40 mouse cellular contexts compared by ENCODE assay signal in genomic region chr11:99454759-99455158, GRCm38 (mm10). TPM values are rescaled to one million over a fixed set of nuclear protein-coding genes. Genes with fewer than 3 reads are reported as not detected.
DNase-seq lines count a peak whose midpoint lies in the region; ATAC-seq and TF ChIP-seq lines count a peak whose summit lies in the region.
"Had no signal": no experiment of that assay in that cellular context is flagged by ENCODE, and none has a peak within 500 bp of the region (broad histone marks: within the 10 kb centered on the region; RNA-seq: fewer than 3 reads in every experiment).

No protein-coding gene starts in this region.

- DNase-seq in kidney, adult 18-20 months = peak; percentile 52
- peak; percentile 72 for DNase-seq in kidney, adult 2 months
- DNase-seq in kidney, postnatal 10 days = peak; percentile 27
- DNase-seq in adrenal gland, adult 18-20 months (ENCODE audit: low spot score in 2 of 2) = no peak
- no peak for DNase-seq in hindbrain, postnatal 0 days (ENCODE audit: low spot score)
- DNase-seq: adrenal gland, adult 2 months; adrenal gland, postnatal 36 days; cerebellum, adult 18-20 months; cerebellum, postnatal 14 days; forebrain, postnatal 0 days; gastrocnemius, postnatal 10 days; heart, postnatal 14 days; thymus, adult 18-20 months; thymus, postnatal 25 days had no signal

- WGBS in kidney, embryonic 14.5 days = 69% methylated on average over 10 of the region's 10 CpGs
- WGBS in kidney, adult 2 months = 36% methylated on average over 10 of the region's 10 CpGs
- 34% methylated on average over 10 of the region's 10 CpGs for WGBS in small intestine, adult 2 months
- 54% methylated on average over 10 of the region's 10 CpGs for WGBS in hindbrain, postnatal 0 days
- WGBS in forebrain, embryonic 15.5 days = 63% methylated on average over 10 of the region's 10 CpGs

- TF ChIP-seq POLR2A in kidney, adult 2 months (IDR thresholded peaks at IDR 0.05; ENCODE audit: low read depth, low read length) = no peak
- TF ChIP-seq POLR2A in small intestine, adult 2 months (IDR thresholded peaks at IDR 0.05; ENCODE audit: low read depth, low read length) = no peak

- H3K9ac ChIP-seq in kidney, embryonic 14.5 days (ENCODE audit: low read depth, low read length) = no peak overlapping the region
- H3K9ac ChIP-seq in hindbrain, postnatal 0 days (replicated peaks; ENCODE audit: low read length) = no peak overlapping the region
- no peak overlapping the region for H3K9ac ChIP-seq in forebrain, embryonic 15.5 days (replicated peaks)
- H3K9ac ChIP-seq: forebrain, postnatal 0 days; heart, embryonic 13.5 days; hindbrain, embryonic 15.5 days; limb, embryonic 15.5 days; liver, embryonic 14.5 days; lung, embryonic 15.5 days; neural tube, embryonic 12.5 days; stomach, embryonic 15.5 days had no signal

- H3K27me3 ChIP-seq in kidney, embryonic 14.5 days (ENCODE audit: control insufficient read depth, insufficient read depth, low read length) = peaks cover 2% of the 10 kb centered on the region; the same call in 1 of the 2 replicates
- no peaks in the 10 kb centered on the region for H3K27me3 ChIP-seq in kidney, adult 2 months (replicated peaks; ENCODE audit: control insufficient read depth, insufficient read depth, low read length)
- H3K27me3 ChIP-seq in small intestine, adult 2 months (ENCODE audit: control insufficient read depth, insufficient read depth, low read length) = no peaks in the 10 kb centered on the region
- no peaks in the 10 kb centered on the region for H3K27me3 ChIP-seq in hindbrain, postnatal 0 days (ENCODE audit: insufficient read depth, low read length)
- H3K27me3 ChIP-seq in forebrain, embryonic 15.5 days = no peaks in the 10 kb centered on the region
- H3K27me3 ChIP-seq: hindbrain, embryonic 15.5 days; limb, embryonic 15.5 days; lung, embryonic 15.5 days; neural tube, embryonic 12.5 days; stomach, embryonic 15.5 days had no signal

- no peak overlapping the region for H3K27ac ChIP-seq in kidney, embryonic 14.5 days (ENCODE audit: low read depth, low read length)
- H3K27ac ChIP-seq in kidney, adult 2 months (ENCODE audit: insufficient read depth, low read depth, low read length) = no peak overlapping the region
- peak overlapping the region; percentile 85 for H3K27ac ChIP-seq in small intestine, adult 2 months (ENCODE audit: insufficient read depth, low read depth, low read length)
- H3K27ac ChIP-seq in hindbrain, postnatal 0 days = no peak overlapping the region
- no peak overlapping the region for H3K27ac ChIP-seq in forebrain, embryonic 15.5 days (replicated peaks)
- H3K27ac ChIP-seq: heart, embryonic 13.5 days; hindbrain, embryonic 10.5 days; hindbrain, embryonic 15.5 days; layer of hippocampus, adult 2 months; limb, embryonic 10.5 days; limb, embryonic 15.5 days; liver, embryonic 14.5 days; lung, embryonic 15.5 days; neural tube, embryonic 12.5 days; stomach, embryonic 15.5 days had no signal

- H3K9me3 ChIP-seq in kidney, embryonic 14.5 days (ENCODE audit: control insufficient read depth, low read length) = no peaks in the 10 kb centered on the region
- no peaks in the 10 kb centered on the region for H3K9me3 ChIP-seq in hindbrain, postnatal 0 days (ENCODE audit: low read length)
- H3K9me3 ChIP-seq in forebrain, embryonic 15.5 days = no peaks in the 10 kb centered on the region
- H3K9me3 ChIP-seq: heart, embryonic 13.5 days; hindbrain, embryonic 10.5 days; hindbrain, embryonic 15.5 days; limb, embryonic 10.5 days; limb, embryonic 15.5 days; lung, embryonic 15.5 days; neural tube, embryonic 12.5 days; stomach, embryonic 15.5 days had no signal

- H3K4me2 ChIP-seq in kidney, embryonic 14.5 days (replicated peaks; ENCODE audit: low read depth, low read length) = no peak overlapping the region
- H3K4me2 ChIP-seq in hindbrain, postnatal 0 days (ENCODE audit: low read depth, low read length) = no peak overlapping the region
- no peak overlapping the region for H3K4me2 ChIP-seq in forebrain, embryonic 15.5 days (replicated peaks)
- H3K4me2 ChIP-seq: heart, embryonic 13.5 days; hindbrain, embryonic 15.5 days; limb, embryonic 15.5 days; lung, embryonic 15.5 days; midbrain, embryonic 11.5 days; neural tube, embryonic 12.5 days; stomach, embryonic 15.5 days had no signal

- H3K4me3 ChIP-seq in kidney, embryonic 14.5 days (ENCODE audit: low read length) = no peak overlapping the region
- no peak overlapping the region for H3K4me3 ChIP-seq in kidney, adult 2 months (ENCODE audit: insufficient read depth, low read depth, low read length)
- no peak overlapping the region for H3K4me3 ChIP-seq in small intestine, adult 2 months (ENCODE audit: low read depth, low read length)
- no peak overlapping the region for H3K4me3 ChIP-seq in hindbrain, postnatal 0 days (ENCODE audit: low read length)
- H3K4me3 ChIP-seq in forebrain, embryonic 15.5 days = no peak overlapping the region
- H3K4me3 ChIP-seq: erythroblast, embryonic 14.5 days; heart, embryonic 13.5 days; hindbrain, embryonic 10.5 days; hindbrain, embryonic 15.5 days; layer of hippocampus, adult 2 months; limb, embryonic 10.5 days; limb, embryonic 15.5 days; lung, embryonic 15.5 days; myocyte; neural tube, embryonic 12.5 days; stomach, embryonic 15.5 days had no signal

- H3K4me1 ChIP-seq in kidney, embryonic 14.5 days (ENCODE audit: control insufficient read depth, insufficient read depth, low read length) = no peaks in the 10 kb centered on the region
- peaks cover 3% of the 10 kb centered on the region; the same call in 1 of the 2 replicates for H3K4me1 ChIP-seq in kidney, adult 2 months (ENCODE audit: control insufficient read depth, insufficient read depth, low read length)
- peaks cover 18% of the 10 kb centered on the region for H3K4me1 ChIP-seq in small intestine, adult 2 months (ENCODE audit: control insufficient read depth, insufficient read depth, insufficient read length, low read length)
- no peaks in the 10 kb centered on the region for H3K4me1 ChIP-seq in hindbrain, postnatal 0 days (ENCODE audit: insufficient read depth, low read length)
- H3K4me1 ChIP-seq in forebrain, embryonic 15.5 days = no peaks in the 10 kb centered on the region
- H3K4me1 ChIP-seq: heart, embryonic 13.5 days; hindbrain, embryonic 10.5 days; hindbrain, embryonic 15.5 days; limb, embryonic 15.5 days; lung, embryonic 15.5 days; neural tube, embryonic 12.5 days; stomach, embryonic 15.5 days had no signal

- TF ChIP-seq CTCF in kidney, adult 2 months (conservative IDR thresholded peaks at IDR 0.05; ENCODE audit: insufficient read depth, insufficient read length, low read depth, low read length) = no peak
- no peak for TF ChIP-seq CTCF in small intestine, adult 2 months (IDR thresholded peaks at IDR 0.05; ENCODE audit: extremely low read depth, insufficient read length, insufficient replicate concordance, low read depth, low read length)
- TF ChIP-seq CTCF in hindbrain, postnatal 0 days (IDR thresholded peaks at IDR 0.05; ENCODE audit: low read depth) = no peak

- ATAC-seq in kidney, embryonic 14.5 days (ENCODE audit: low FRiP score, low TSS enrichment) = no peak
- ATAC-seq in hindbrain, postnatal 0 days = no peak
- no peak for ATAC-seq in forebrain, embryonic 15.5 days (replicated peaks)
- ATAC-seq: forebrain, postnatal 0 days; midbrain, embryonic 16.5 days had no signal

- no peaks in the 10 kb centered on the region for H3K36me3 ChIP-seq in kidney, embryonic 14.5 days (ENCODE audit: control insufficient read depth, insufficient read depth, low read length)
- H3K36me3 ChIP-seq in kidney, adult 2 months (ENCODE audit: control insufficient read depth, insufficient read depth, low read length) = no peaks in the 10 kb centered on the region
- no peaks in the 10 kb centered on the region for H3K36me3 ChIP-seq in small intestine, adult 2 months (ENCODE audit: control insufficient read depth, insufficient read depth, low read length)
- no peaks in the 10 kb centered on the region for H3K36me3 ChIP-seq in hindbrain, postnatal 0 days (ENCODE audit: insufficient read depth, low read length)
- H3K36me3 ChIP-seq in forebrain, embryonic 15.5 days = no peaks in the 10 kb centered on the region
- H3K36me3 ChIP-seq: heart, embryonic 13.5 days; hindbrain, embryonic 10.5 days; hindbrain, embryonic 15.5 days; limb, embryonic 10.5 days; limb, embryonic 15.5 days; lung, embryonic 15.5 days; neural tube, embryonic 12.5 days; stomach, embryonic 15.5 days had no signal

RNA-seq across cellular contexts. Expression of gene Krt20, which starts 16.8 kb away (rescaled TPM):
- 0.22 and 0.36 TPM in 2 replicates for polyA plus RNA-seq in kidney, embryonic 14.5 days (2014; fragmentation: Nextera tagmentation; extraction: Ambion mirVana)
- 0.13 and 0.23 TPM in 2 replicates for polyA plus RNA-seq in kidney, adult 2 months (2012; rRNA removed)
- polyA plus RNA-seq in small intestine, adult 2 months (2012; rRNA removed) = 292 and 951 TPM in 2 replicates
- under 1 TPM in 1 of 2 experiments, not detected in 1; 0.16 TPM for total RNA-seq in adrenal gland, adult 18-20 months (2021)
- total RNA-seq in hindbrain, postnatal 0 days (2014; rRNA removed) = 0.18 TPM in 1 of 2 replicates, not detected in the other
- polyA plus RNA-seq in hindbrain, postnatal 0 days (2015; fragmentation: Nextera tagmentation; extraction: Ambion mirVana) = 0.11 and 0.24 TPM in 2 replicates
- not detected in 2 replicates for polyA plus RNA-seq in forebrain, embryonic 15.5 days (2015; fragmentation: Nextera tagmentation; extraction: Ambion mirVana)
- total RNA-seq: forebrain, postnatal 0 days; heart, adult 8-10 months; layer of hippocampus, adult 2 months; layer of hippocampus, postnatal 25 days; megakaryocyte progenitor cell, adult 5-6 weeks had no signal
- polyA plus RNA-seq: adrenal gland, adult 2 months; brain, embryonic 14.5 days; erythroblast, embryonic 14.5 days; myocyte had no signal

RNA-seq across cellular contexts. Expression of gene Krt12, which starts 32.7 kb away (rescaled TPM):
- not detected in 2 replicates for polyA plus RNA-seq in kidney, embryonic 14.5 days (2014; fragmentation: Nextera tagmentation; extraction: Ambion mirVana)
- not detected in 2 replicates for polyA plus RNA-seq in kidney, adult 2 months (2012; rRNA removed)
- 0.48 and 9.5 TPM in 2 replicates for polyA plus RNA-seq in small intestine, adult 2 months (2012; rRNA removed)
- total RNA-seq in adrenal gland, adult 18-20 months (2021) = not detected
- total RNA-seq in hindbrain, postnatal 0 days (2014; rRNA removed) = 0.68 TPM in 2 replicates
- 0.50 and 0.53 TPM in 2 replicates for polyA plus RNA-seq in hindbrain, postnatal 0 days (2015; fragmentation: Nextera tagmentation; extraction: Ambion mirVana)
- 0.22 and 0.23 TPM in 2 replicates for polyA plus RNA-seq in forebrain, embryonic 15.5 days (2015; fragmentation: Nextera tagmentation; extraction: Ambion mirVana)
- total RNA-seq: adrenal gland, adult 2 months; adrenal gland, postnatal 36 days; gastrocnemius, postnatal 10 days; heart, adult 8-10 months; heart, postnatal 14 days; megakaryocyte progenitor cell, adult 5-6 weeks had no signal
- polyA plus RNA-seq: adrenal gland, adult 2 months; embryonic facial prominence, embryonic 14.5 days; erythroblast, embryonic 14.5 days; gonadal fat pad, adult 2 months; heart, embryonic 13.5 days; hindbrain, embryonic 15.5 days; intestine, embryonic 14.5 days; limb, embryonic 10.5 days; liver, embryonic 14.5 days; midbrain, embryonic 11.5 days; myocyte; neural tube, embryonic 12.5 days had no signal

RNA-seq across cellular contexts. Expression of gene Krt23, which starts 38.2 kb away (rescaled TPM):
- 24.7 and 33.3 TPM in 2 replicates for polyA plus RNA-seq in kidney, embryonic 14.5 days (2014; fragmentation: Nextera tagmentation; extraction: Ambion mirVana)
- 2.7 and 3.5 TPM in 2 replicates for polyA plus RNA-seq in kidney, adult 2 months (2012; rRNA removed)
- polyA plus RNA-seq in small intestine, adult 2 months (2012; rRNA removed) = 4.4 and 7.4 TPM in 2 replicates
- total RNA-seq in adrenal gland, adult 18-20 months (2021) = not detected
- total RNA-seq in hindbrain, postnatal 0 days (2014; rRNA removed) = not detected in 2 replicates
- polyA plus RNA-seq in hindbrain, postnatal 0 days (2015; fragmentation: Nextera tagmentation; extraction: Ambion mirVana) = 0.40 and 0.41 TPM in 2 replicates
- 0.10 TPM in 1 of 2 replicates, not detected in the other for polyA plus RNA-seq in forebrain, embryonic 15.5 days (2015; fragmentation: Nextera tagmentation; extraction: Ambion mirVana)
- total RNA-seq: adrenal gland, adult 2 months; forebrain, postnatal 0 days; heart, adult 8-10 months; heart, postnatal 14 days; layer of hippocampus, adult 2 months; layer of hippocampus, postnatal 25 days; megakaryocyte progenitor cell, adult 5-6 weeks had no signal
- polyA plus RNA-seq: adrenal gland, adult 2 months; brain, embryonic 14.5 days; cortical plate, adult 2 months; erythroblast, embryonic 14.5 days; forebrain, embryonic 11.5 days; hindbrain, embryonic 10.5 days; midbrain, embryonic 11.5 days; neural tube, embryonic 12.5 days had no signal

Comparison
In these comparisons a context has a peak if more than half of its experiments do, and no peak if none do; other contexts are left out.
1. DNase-seq: peak in kidney, adult 18-20 months (single experiment), kidney, adult 2 months (single experiment) and kidney, postnatal 10 days (single experiment); none in adrenal gland, adult 18-20 months (0 of 2) and hindbrain, postnatal 0 days (single experiment).
2. RNA of gene Krt20, which starts 16.8 kb away (polyA plus RNA-seq): 292 to 951 TPM in small intestine, adult 2 months; 0.22 to 0.36 TPM in kidney, embryonic 14.5 days, 0.13 to 0.23 TPM in kidney, adult 2 months, 0.11 to 0.24 TPM in hindbrain, postnatal 0 days and not detected in forebrain, embryonic 15.5 days; every median in the first group is over 100 times any median in the second.